Mouse (Mus musculus) ES-Bruce4 (cell line): ENCODE data around the gene Alpk3.

ENCODE experiments used
- EP300 ChIP-seq: IDR thresholded peaks from 2 replicates; pipeline ENCODE4 v1.6.1; 2011; ENCODE audit warnings: low read depth, low read length; ENCODE audit not compliant: insufficient read depth
- POLR2A ChIP-seq: IDR thresholded peaks from one replicate; pipeline ENCODE4 v1.8.1; 2011; ENCODE audit warnings: low read length; ENCODE audit not compliant: insufficient read depth

DNA sequence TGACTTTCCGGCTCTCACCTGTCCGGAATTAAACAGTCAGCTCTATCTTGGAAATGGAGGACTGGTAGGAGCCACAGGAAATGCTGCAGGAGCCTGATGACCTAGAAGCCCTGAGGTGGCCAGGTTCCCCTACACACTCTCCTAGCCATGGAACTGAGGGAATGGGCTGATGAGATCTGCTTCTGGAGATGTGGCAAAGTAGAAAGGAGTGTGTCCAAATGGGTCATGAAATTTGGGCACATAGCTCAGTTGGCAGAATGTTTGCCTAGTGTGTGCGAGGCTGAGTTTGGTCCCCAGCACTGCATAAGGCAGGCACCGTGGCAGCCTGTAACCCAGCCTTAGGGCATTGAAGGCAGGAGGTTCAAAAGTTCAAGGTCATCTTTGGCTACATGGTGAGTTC is 53.4 kb downstream of the Alpk3 start:
- TF ChIP-seq POLR2A: no peak
- no peak for TF ChIP-seq EP300
